Mouse (Mus musculus) stomach, postnatal 0 days (tissue): ENCODE measurements around the gene Phf5a.

Experiments
- CTCF ChIP-seq: IDR thresholded peaks from 2 replicates; pipeline ENCODE4 v1.5.1; 2016; ENCODE audit warnings: antibody characterized with exemption, low read depth, mild to moderate bottlenecking, moderate library complexity
- EP300 ChIP-seq: optimal IDR thresholded peaks from 2 replicates; pipeline ENCODE3; 2016; ENCODE audit warnings: antibody characterized with exemption

- TF ChIP-seq EP300 = no peak
- no peak for TF ChIP-seq CTCF
Measured at GRCm38 (mm10) chr15:81833481-81833880, 38.2 kb downstream of the Phf5a start.
